Mouse (Mus musculus): ENCODE measurements at regions not wholly inside any gene's neighbourhood (a gene's known extent, or its start where the extent isn't known, plus 50 kb on each side); places are given as distances from the start of the nearest gene placed in this dataset.

DNA sequence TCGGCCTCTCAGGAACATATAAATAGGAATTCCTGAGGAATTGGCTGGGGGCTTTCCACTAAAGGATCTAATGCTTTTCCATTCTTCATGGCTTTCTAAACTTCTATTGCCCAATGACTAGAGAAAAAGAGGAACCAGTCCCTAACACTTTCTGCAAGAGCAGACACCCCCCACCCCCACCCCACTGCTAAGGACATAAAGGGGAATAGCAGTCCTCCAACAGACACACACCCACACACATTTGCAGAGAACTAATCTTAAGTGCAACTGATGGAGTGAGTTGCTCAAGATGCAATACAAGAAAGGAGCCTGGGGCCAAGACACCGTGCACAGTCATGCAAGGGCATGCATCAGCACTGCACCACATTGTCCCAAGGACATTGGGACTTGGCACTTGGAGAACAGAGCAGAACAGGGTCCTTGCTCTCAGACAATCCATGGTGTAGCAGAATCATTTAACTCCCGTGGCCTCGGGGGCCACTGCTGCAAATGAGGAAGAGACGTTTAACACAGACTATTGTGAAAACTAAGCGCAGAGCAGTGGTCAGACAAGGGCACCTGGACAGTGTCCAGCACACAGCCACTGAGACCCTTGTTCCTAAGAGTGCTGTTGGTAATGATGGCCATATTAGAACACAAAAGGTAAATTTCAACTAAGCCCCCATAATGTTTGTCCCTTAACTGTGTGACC lies 161.1 kb downstream of the Xpnpep1 start:
- DNase-seq, result no peak

GRCm38 (mm10) chr19:52866635-52867034 lies 173.4 kb downstream of the Xpnpep1 start:
- no peak for DNase-seq

DNA sequence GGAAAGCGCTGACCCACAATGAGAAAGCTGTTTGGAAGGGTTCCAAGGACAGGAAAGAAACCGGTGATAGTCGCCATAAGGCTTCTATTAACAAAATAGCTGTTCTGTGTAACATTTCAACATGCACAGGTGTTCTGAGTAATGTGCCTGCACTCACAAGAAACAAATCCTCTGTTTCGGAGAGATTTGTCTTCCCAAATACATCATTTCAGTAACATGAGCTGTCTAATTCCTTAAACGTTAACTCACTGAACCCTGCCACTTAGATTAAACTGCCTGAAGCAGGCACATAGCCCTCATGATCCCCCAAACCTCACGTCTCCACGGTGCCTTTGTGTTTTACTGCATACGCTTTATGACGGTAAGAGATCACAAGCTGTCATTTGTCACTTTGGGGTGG lies 178.4 kb downstream of the Xpnpep1 start:
- DNase-seq, result no peak

DNA sequence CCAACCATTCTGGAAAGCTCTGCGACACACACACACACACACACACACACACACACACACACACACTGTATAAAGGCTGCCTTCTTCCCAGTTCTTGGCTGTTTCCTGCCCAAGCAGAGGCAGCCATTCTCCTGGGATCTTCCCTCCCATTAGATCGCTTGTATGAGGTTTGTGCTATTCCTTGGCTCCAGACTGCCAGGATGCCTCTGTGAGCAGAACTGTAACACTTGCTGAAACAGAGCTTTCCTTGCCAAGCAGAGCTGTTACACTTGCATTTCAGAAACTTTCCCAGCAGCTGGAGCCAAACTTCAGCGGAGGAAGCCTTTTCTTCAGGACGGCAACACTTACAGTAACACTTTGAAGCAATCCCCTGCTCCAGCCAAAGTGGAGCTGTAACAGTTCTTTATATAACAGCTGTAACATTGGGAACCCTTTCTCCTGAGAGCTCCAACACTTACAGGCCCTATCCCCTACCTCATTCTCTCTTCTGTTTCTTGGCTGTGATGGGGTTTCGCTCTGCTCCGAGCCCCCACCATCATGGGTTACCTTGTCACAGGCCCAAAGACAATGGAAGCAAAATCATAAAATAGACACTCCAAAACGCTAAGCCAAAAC lies 185.8 kb downstream of the Xpnpep1 start:
- peak in 1 of 2 experiments; percentile 3 for DNase-seq

DNA sequence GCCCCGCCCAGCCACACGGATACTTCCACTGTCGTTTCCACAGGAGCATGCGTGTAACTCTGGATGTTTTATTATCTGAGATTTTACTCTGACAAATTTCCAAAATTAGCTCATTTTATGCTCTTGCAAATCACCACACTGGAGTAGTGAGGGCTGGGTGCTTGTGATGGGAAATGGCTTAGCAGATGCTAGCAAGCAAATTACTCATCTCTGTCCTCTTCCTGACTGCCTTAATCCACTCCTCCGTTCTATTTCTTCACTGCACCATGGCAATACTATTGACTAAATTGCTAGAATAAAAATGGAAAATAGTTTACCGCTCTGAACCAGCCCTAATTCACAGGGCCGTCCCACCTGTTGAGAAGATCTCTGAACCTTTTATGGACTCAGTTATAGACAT lies 223.8 kb downstream of the Xpnpep1 start:
- peak in 1 of 2 experiments; percentile 3 for DNase-seq

GRCm38 (mm10) chr19:52812046-52812445 lies 228.0 kb downstream of the Xpnpep1 start:
- DNase-seq, result no peak

- no peak for DNase-seq
These were observed 251.2 kb downstream of the Xpnpep1 start for GRCm38 (mm10) chr19:52788802-52789201.

- DNase-seq, result peak in 1 of 2 experiments; percentile 7
These were observed 271.1 kb downstream of the Xpnpep1 start for GRCm38 (mm10) chr19:52768761-52769388.

DNA sequence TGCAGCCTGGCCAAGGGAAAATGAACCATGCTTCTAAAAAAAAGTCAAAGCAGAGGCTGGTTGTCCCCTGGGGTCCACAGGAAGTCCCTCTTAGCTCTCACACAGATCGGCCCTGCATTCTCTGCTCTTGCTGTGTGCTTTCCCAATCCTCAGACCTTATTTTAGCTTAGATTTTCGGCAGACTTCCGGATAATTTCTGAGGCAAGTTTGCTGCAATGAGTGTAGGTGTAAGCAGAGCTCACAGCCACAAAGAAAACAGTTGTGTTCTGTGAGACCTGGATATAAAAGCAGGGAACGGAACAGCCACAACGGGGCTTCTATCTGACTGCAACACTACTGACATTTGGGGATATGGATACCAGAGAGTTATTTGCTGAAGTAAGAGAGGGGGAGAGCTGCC lies 271.9 kb downstream of the Xpnpep1 start:
- DNase-seq, result peak in 1 of 2 experiments; percentile 5

DNA sequence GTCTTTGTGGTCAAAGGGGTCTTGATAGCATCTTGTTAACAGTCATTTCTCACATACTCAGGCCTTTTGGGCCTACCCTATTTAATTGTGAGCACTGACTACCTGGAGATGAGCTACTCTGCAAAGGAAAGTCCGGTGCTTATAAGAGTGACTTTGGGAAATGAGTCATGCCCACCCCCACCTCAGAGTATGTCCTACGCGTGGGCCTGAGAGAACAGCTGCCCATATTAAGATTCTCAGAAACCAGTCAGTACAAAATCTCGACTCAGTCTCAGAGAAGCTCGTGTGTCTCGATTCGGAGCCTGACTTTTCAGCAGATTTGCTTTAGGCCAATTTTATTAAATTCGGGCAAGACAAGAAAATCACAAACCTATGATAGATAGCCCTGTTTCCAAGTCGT lies 301.1 kb downstream of the Xpnpep1 start:
- no peak for DNase-seq

DNA sequence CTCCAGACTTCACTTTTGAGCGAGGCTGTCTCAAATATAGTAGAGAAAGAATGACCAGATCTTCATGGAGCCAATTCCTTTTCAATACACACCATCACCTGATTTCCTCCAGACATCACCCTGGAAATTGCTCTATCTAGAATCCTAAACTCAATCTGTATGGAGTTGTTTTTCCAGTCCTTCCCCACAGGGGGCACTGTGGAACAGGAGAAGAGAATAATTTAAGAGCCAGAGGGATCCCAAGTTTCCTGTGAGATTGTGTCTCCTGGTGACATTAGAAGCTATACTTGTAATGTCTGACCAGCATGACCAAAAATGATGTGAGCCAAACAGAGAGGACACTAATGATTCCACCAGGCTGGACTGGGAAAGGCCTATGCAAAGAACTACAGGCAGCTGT lies 318.2 kb downstream of the Xpnpep1 start:
- no peak for DNase-seq

- DNase-seq, result no peak
These were observed 324.7 kb downstream of the Xpnpep1 start for GRCm38 (mm10) chr19:52715359-52715758.

- no peak for DNase-seq
These were observed 332.3 kb downstream of the Xpnpep1 start for GRCm38 (mm10) chr19:52707679-52708078.

GRCm38 (mm10) chr19:52661009-52661408 lies 379.0 kb downstream of the Xpnpep1 start:
- no peak for DNase-seq

DNA sequence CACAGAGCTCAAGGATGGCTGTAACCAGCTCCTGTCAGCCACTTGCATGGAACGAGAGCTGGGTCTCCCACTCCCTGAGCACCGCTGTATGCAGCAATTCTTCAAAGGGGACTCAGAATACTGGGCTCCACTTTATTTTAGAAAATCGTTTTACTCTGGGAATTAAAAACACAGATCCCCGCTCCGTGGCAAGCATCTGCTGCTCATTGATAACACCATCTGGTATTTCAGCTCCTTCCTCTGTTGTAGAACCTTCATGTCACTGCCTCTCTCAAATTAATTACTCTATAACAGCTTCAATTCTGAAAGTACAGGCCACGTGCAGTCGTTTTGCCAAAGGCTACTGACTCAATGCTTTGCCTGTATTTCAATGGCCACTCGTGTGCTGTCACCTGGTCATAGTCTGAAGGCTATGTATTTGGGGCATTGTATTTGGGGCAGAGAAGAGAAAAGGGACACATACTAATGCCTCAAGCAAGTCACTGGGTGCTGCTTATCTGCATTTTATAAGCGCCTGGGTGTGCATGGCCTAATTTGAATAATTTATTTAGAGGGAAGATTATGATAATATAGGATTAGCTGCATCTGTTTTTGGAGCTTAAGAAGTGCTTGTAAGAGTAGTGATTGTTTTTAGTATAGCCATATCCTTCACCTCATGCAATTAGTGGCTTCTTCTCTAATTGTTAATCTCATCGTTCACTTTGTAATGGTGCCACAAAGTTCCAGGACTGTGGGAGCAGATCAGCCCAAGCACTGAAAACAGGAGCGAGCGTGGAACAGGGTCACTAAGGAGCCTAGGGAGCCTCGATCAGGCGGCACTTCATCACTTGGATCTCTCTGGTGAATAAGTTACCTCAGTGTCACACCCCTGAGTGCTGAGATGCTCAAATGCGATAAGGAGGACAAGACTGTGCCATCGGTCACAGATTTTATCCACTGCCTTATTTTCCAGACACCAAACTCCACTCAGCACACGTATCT lies 383.3 kb downstream of the Ins1 start:
- peak; percentile 57 to 66 for DNase-seq

GRCm38 (mm10) chr19:52640228-52640627 lies 376.1 kb downstream of the Ins1 start:
- no peak for DNase-seq

DNA sequence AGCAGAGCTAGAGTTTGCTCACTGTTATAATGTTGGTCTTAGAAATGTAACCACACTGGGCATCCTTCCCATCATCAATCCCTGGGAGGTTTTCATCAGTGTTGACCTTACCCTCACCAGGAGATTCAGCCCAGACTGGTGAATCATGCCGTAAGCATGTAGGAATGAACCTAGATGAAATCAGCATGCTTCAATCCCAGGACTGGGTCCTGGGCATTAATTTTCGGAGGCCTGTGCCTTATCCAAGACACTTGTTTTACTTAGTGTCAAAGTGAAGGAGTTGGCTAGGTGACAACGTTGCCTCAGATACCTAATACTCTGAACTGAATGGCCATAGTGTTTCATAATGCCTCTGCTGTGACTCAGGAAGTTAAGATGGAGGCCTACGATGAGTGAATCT lies 368.4 kb downstream of the Ins1 start:
- DNase-seq, result no peak

DNA sequence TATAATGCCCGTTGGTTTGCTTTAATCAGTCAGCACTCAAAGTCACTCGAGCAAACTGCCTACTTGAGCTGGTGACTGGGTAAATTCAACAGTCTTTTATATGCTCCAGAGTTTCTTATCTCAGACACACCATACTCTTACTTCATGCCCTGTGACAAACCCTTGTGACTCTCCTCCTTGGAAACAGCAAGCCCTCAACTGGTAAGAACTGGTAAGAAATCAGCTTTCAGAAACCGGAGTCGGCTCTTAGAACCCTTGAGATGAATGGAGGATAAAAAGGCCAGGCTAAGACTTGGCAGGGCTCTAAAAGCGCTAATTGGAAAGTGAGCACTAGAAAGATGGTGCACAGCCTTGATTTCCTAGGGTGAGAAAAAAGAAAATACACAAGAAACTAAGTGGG lies 360.2 kb downstream of the Ins1 start:
- DNase-seq, result peak; percentile 8 to 9

- peak in 1 of 2 experiments; percentile 8 for DNase-seq
These were observed 359.4 kb downstream of the Ins1 start for GRCm38 (mm10) chr19:52623496-52623895.

GRCm38 (mm10) chr19:52613353-52613752 lies 349.3 kb downstream of the Ins1 start:
- no peak for DNase-seq

DNA sequence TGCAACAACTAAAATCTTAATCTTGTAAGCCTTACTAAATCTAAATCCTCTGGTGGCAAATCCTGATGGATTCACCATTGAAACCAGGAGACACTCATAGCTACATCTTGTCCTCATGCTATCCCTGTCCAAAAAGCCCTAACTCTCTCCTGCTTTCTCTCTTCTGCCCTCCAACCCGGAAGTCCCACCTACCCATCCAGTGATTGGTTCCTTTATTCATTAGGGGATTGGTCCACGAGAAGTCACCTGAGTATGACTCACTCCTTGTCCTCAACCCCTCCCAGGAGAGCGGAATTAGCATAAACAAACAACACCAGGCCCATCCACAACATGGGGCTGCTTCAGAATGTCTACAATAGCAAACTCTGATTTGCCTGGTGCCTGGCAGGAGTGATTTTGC lies 342.8 kb downstream of the Ins1 start:
- no peak for DNase-seq

DNA sequence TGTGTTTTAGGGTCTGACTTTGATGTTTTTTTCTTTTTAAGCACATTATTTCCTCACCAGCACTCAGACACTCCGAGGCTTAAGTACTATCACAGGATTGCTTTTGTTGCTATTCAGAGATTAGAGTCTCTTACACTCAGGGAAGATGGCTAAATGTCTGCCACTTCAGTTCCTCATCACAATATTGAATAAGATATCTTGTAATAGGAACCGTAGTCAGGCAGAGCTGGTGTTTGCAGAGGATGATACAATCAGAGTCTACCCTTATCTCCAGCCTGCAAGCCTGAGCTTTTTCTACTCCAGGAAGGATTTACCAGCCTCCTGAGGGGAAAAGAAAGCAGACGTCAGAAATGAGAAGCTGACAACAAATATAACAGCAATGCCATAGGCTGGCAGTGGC lies 336.3 kb downstream of the Ins1 start:
- DNase-seq, result no peak

- DNase-seq, result no peak
These were observed 301.3 kb downstream of the Ins1 start for GRCm38 (mm10) chr19:52565401-52565800.

Measured in layer of hippocampus, postnatal 36 days (tissue).